In genomic region chr7:120620841-120621240, GRCm38 (mm10) we compare ENCODE assay signal across 14 mouse cellular contexts. TPM values are rescaled to one million over a fixed set of nuclear protein-coding genes. Genes with fewer than 3 reads are reported as not detected.
"Had no signal": no experiment of that assay in that cellular context is flagged by ENCODE, and none has a peak within 500 bp of the region (broad histone marks: within the 10 kb centered on the region; RNA-seq: fewer than 3 reads in every experiment).

No protein-coding gene starts in this region.

- H3K4me1 ChIP-seq: limb, embryonic 13.5 days; midbrain, embryonic 13.5 days had no signal

- DNase-seq: kidney, postnatal 36 days; layer of hippocampus, adult 9-11 months; left cerebral cortex, postnatal 4 days; lung, adult 18-20 months; right cerebral cortex, postnatal 4 days; spleen, adult 18-20 months; thymus, adult 18-20 months; thymus, postnatal 14 days had no signal

- H3K4me3 ChIP-seq: limb, embryonic 13.5 days; midbrain, embryonic 13.5 days; neural tube, embryonic 15.5 days had no signal

- H3K27ac ChIP-seq: kidney, postnatal 0 days; limb, embryonic 13.5 days; liver, embryonic 14.5 days; midbrain, embryonic 13.5 days; neural tube, embryonic 15.5 days had no signal

- ATAC-seq: midbrain, embryonic 13.5 days had no signal

- H3K4me2 ChIP-seq: limb, embryonic 13.5 days; midbrain, embryonic 13.5 days; neural tube, embryonic 15.5 days had no signal

- H3K27me3 ChIP-seq: limb, embryonic 13.5 days; midbrain, embryonic 13.5 days; neural tube, embryonic 15.5 days had no signal

- H3K9ac ChIP-seq: limb, embryonic 13.5 days; liver, embryonic 14.5 days; midbrain, embryonic 13.5 days; neural tube, embryonic 15.5 days had no signal

- H3K36me3 ChIP-seq: limb, embryonic 13.5 days; midbrain, embryonic 13.5 days; neural tube, embryonic 15.5 days had no signal

- H3K9me3 ChIP-seq: midbrain, embryonic 13.5 days; neural tube, embryonic 15.5 days had no signal

RNA-seq across cellular contexts. Expression of gene Pdzd9, which starts 49.3 kb away (rescaled TPM):
- total RNA-seq: liver, adult 2 months had no signal
- polyA plus RNA-seq: liver, adult 2 months had no signal
